Mouse (Mus musculus) CH12.LX (cell line): ENCODE measurements at regions not wholly inside any gene's neighbourhood (a gene's known extent, or its start where the extent isn't known, plus 50 kb on each side); places are given as distances from the start of the nearest gene placed in this dataset.

Experiments used
- BHLHE40 ChIP-seq: IDR thresholded peaks from 2 replicates; pipeline ENCODE4 v1.6.1; 2011; ENCODE audit warnings: mild to moderate bottlenecking, low read depth, low read length, improper control_type of control experiment
- CTCF ChIP-seq, 2 experiments: IDR thresholded peaks in 1 of 2; conservative IDR thresholded peaks in 1 of 2; 2 replicates each; pipeline ENCODE4 v1.5.1; 2011 to 2012; ENCODE audit warnings: low read depth in 2 of 2, low read length in 2 of 2, improper control_type of control experiment in 1 of 2, inconsistent platforms in 1 of 2, mild to moderate bottlenecking in 1 of 2, moderate library complexity in 1 of 2
- MAZ ChIP-seq: IDR thresholded peaks from 2 replicates; pipeline ENCODE4 v1.6.1; 2012; ENCODE audit warnings: low read depth, mild to moderate bottlenecking, inconsistent platforms, low read length, improper control_type of control experiment, moderate library complexity
- NELFE ChIP-seq: IDR thresholded peaks from 2 replicates; pipeline ENCODE4 v1.6.1; 2011; ENCODE audit warnings: low read depth, low read length, improper control_type of control experiment
- POLR2A ChIP-seq: IDR thresholded peaks from 2 replicates; pipeline ENCODE4 v1.6.1; 2011; ENCODE audit warnings: low read depth, mild to moderate bottlenecking, improper control_type of control experiment, low read length
- SMC3 ChIP-seq: IDR thresholded peaks from 2 replicates; pipeline ENCODE4 v1.6.1; 2011; ENCODE audit warnings: low read depth, low read length, improper control_type of control experiment
- TBP ChIP-seq: conservative IDR thresholded peaks from 2 replicates; pipeline ENCODE4 v1.6.1; 2011; ENCODE audit warnings: low read depth, low read length, improper control_type of control experiment
- TCF12 ChIP-seq: IDR thresholded peaks from 2 replicates; pipeline ENCODE4 v1.6.1; 2014; ENCODE audit warnings: low read depth, mild to moderate bottlenecking, inconsistent platforms, low read length, improper control_type of control experiment
- USF1 ChIP-seq: IDR thresholded peaks from 2 replicates; pipeline ENCODE4 v1.6.1; 2014; ENCODE audit warnings: low read depth, mild to moderate bottlenecking, inconsistent platforms, low read length, improper control_type of control experiment
- ZMIZ1 ChIP-seq: IDR thresholded peaks from 2 replicates; pipeline ENCODE4 v1.6.1; 2012; ENCODE audit warnings: low read depth, mild to moderate bottlenecking, inconsistent platforms, low read length, improper control_type of control experiment

GRCm38 (mm10) chr9:43389491-43390083, 78.9 kb downstream of the Trim29 start:
- TF ChIP-seq TCF12 (no peak), BHLHE40 (no peak), CTCF (conservative IDR thresholded peaks at IDR 0.05 in 1 of 2, IDR thresholded peaks at IDR 0.05 in 1 of 2; ENCODE audit: low read depth in 2 of 2, low read length in 2 of 2) (no peak), TBP (no peak), POLR2A (no peak), NELFE (no peak), MAZ (no peak), ZMIZ1 (no peak), USF1 (no peak), SMC3 (no peak)
